ENCODE assay signal across 20 mouse cellular contexts in the genomic region with DNA sequence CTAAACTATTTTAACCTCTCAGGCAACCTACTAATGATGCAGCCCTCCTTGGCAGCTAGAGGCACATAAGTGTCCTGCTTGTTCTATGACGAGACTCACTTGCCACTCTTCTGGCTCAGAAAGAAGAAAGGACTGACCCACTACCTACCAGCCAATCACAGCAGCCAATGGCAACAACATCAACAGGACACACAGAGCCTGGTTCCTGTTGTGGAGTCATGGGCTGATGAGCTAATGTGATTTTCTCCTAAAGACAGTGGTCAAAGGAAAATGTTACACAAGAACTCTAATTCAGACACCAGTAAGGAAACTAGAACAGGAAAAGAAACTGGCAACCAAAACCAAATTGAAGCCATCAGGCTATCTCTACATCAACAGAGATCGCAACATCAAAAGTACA.
A peak's percentile ranks its signal among the peaks of the same experiment; 100 is the strongest.
DNase-seq lines count a peak whose midpoint lies in the region; ATAC-seq lines count a peak whose summit lies in the region.
"Had no signal": no experiment of that assay in that cellular context is flagged by ENCODE, and none has a peak within 500 bp of the region (broad histone marks: within the 10 kb centered on the region; RNA-seq: fewer than 3 reads in every experiment).

No protein-coding gene starts in this region.

- H3K27me3 ChIP-seq in heart, embryonic 15.5 days, result no peaks in the 10 kb centered on the region
- H3K27me3 ChIP-seq: CH12.LX; intestine, embryonic 15.5 days; kidney, embryonic 15.5 days; limb, embryonic 12.5 days; megakaryocyte, embryonic 14.5 days had no signal

- no peak overlapping the region for H3K9ac ChIP-seq in heart, embryonic 15.5 days
- H3K9ac ChIP-seq: hindbrain, embryonic 14.5 days; intestine, embryonic 15.5 days; kidney, embryonic 15.5 days; limb, embryonic 12.5 days had no signal

- no peak overlapping the region for H3K4me2 ChIP-seq in heart, embryonic 15.5 days
- H3K4me2 ChIP-seq: hindbrain, embryonic 14.5 days; intestine, embryonic 15.5 days; kidney, embryonic 15.5 days; limb, embryonic 12.5 days had no signal

- 20% methylated on average over 2 of the region's 2 CpGs for WGBS in heart, embryonic 15.5 days

- no peak overlapping the region for H3K4me3 ChIP-seq in heart, embryonic 15.5 days
- H3K4me3 ChIP-seq: embryonic facial prominence, embryonic 10.5 days; erythroblast, embryonic 14.5 days; intestine, embryonic 15.5 days; kidney, embryonic 15.5 days; limb, embryonic 12.5 days; megakaryocyte, embryonic 14.5 days had no signal

- peaks cover 48% of the 10 kb centered on the region for H3K4me1 ChIP-seq in heart, embryonic 15.5 days (replicated peaks)
- H3K4me1 ChIP-seq: megakaryocyte, embryonic 14.5 days had no signal

- no peaks in the 10 kb centered on the region for H3K9me3 ChIP-seq in heart, embryonic 15.5 days (replicated peaks)
- H3K9me3 ChIP-seq: embryonic facial prominence, embryonic 10.5 days; intestine, embryonic 15.5 days; kidney, embryonic 15.5 days; limb, embryonic 12.5 days; megakaryocyte, embryonic 14.5 days had no signal

- H3K27ac ChIP-seq in heart, embryonic 15.5 days, result peak overlapping the region; percentile 65
- H3K27ac ChIP-seq: embryonic facial prominence, embryonic 10.5 days; hindbrain, embryonic 14.5 days; intestine, embryonic 15.5 days; kidney, embryonic 15.5 days; limb, embryonic 12.5 days had no signal

- ATAC-seq in heart, embryonic 15.5 days (replicated peaks; ENCODE audit: insufficient number of reproducible peaks, insufficient read depth, low FRiP score, low read depth), result 0 out of 2 replicates have a peak, but pooled peaks have one; percentile 4
- no peak for ATAC-seq in erythroblast, adult 5-6 weeks (replicated peaks; ENCODE audit: low FRiP score, poor library complexity, severe bottlenecking)
- ATAC-seq: forebrain, embryonic 14.5 days; intestine, embryonic 15.5 days had no signal

- H3K36me3 ChIP-seq in heart, embryonic 15.5 days, result no peaks in the 10 kb centered on the region
- H3K36me3 ChIP-seq: embryonic facial prominence, embryonic 10.5 days; intestine, embryonic 15.5 days; kidney, embryonic 15.5 days; limb, embryonic 12.5 days had no signal

- DNase-seq in heart, adult 11 months, result peak; percentile 96
- no peak for DNase-seq in heart, adult 8-10 months (ENCODE audit: low spot score)
- DNase-seq in left cerebral cortex, adult 11 months (ENCODE audit: low spot score), result peak; percentile 11
- no peak for DNase-seq in left cerebral cortex, adult 8-10 months (ENCODE audit: low spot score in 2 of 2)
- peak; percentile 2 for DNase-seq in 416B (ENCODE audit: low read depth)
- no peak for DNase-seq in kidney, adult 9 months
- DNase-seq: adrenal gland, adult 8-10 months; cerebellum, adult 2 months; thymus, postnatal 25 days had no signal

Comparison
In these comparisons a context has a peak if more than half of its experiments do, and no peak if none do; other contexts are left out.
1. DNase-seq: peak in heart, adult 11 months (single experiment), left cerebral cortex, adult 11 months (single experiment) and 416B (single experiment); none in heart, adult 8-10 months (single experiment), left cerebral cortex, adult 8-10 months (0 of 2) and kidney, adult 9 months (single experiment).